Mouse (Mus musculus) lung, embryonic 14.5 days (tissue): ENCODE results near the gene Acad9. TPM values are rescaled to one million over a fixed set of nuclear protein-coding genes. Genes with fewer than 3 reads are reported as not detected.

Source experiments
- ATAC-seq: fragments of 200-750 bp; cut with Nextera tagmentation; 2 replicates; pipeline ENCODE4 v1.8.0; 2017; ENCODE audit warnings: mild to moderate bottlenecking, moderate TSS enrichment, moderate library complexity; ENCODE audit not compliant: insufficient read depth
- DNase-seq: peaks from one replicate; pipeline ENCODE4 v3.0.0-alpha.2; 2015
- H3K27ac ChIP-seq: fragments of 300-500 bp; sonication (generic); 2 replicates; pipeline ENCODE4 v1.5.1; 2014; ENCODE audit warnings: low read depth, mild to moderate bottlenecking, moderate library complexity
- H3K27me3 ChIP-seq: fragments of 300-500 bp; sonication (generic); 2 replicates; pipeline ENCODE4 v1.6.1; 2014; ENCODE audit warnings: low read length, control low read depth; ENCODE audit not compliant: insufficient read depth
- H3K36me3 ChIP-seq: fragments of 300-500 bp; sonication (generic); 2 replicates; pipeline ENCODE4 v1.6.1; 2014; ENCODE audit warnings: control low read depth; ENCODE audit not compliant: insufficient read depth
- H3K4me1 ChIP-seq: fragments of 300-500 bp; sonication (generic); 2 replicates; pipeline ENCODE4 v1.6.1; 2014; ENCODE audit warnings: antibody characterized with exemption, control low read depth; ENCODE audit not compliant: insufficient read depth
- H3K4me2 ChIP-seq: fragments of 300-500 bp; sonication (generic); 2 replicates; pipeline ENCODE4 v1.6.1; 2014; ENCODE audit warnings: mild to moderate bottlenecking
- H3K4me3 ChIP-seq: fragments of 300-500 bp; sonication (generic); 2 replicates; pipeline ENCODE4 v1.5.1; 2014; ENCODE audit warnings: low read depth, low read length
- H3K9ac ChIP-seq: fragments of 300-500 bp; sonication (generic); 2 replicates; pipeline ENCODE4 v1.6.1; 2014
- H3K9me3 ChIP-seq: fragments of 300-500 bp; sonication (generic); 2 replicates; pipeline ENCODE4 v1.6.1; 2016; ENCODE audit warnings: low read depth, low read length, control low read depth
- CTCF ChIP-seq: IDR thresholded peaks from 2 replicates; pipeline ENCODE4 v1.5.1; 2016; ENCODE audit warnings: antibody characterized with exemption, low read depth
- WGBS: fragments of 180-500 bp; shearing (Covaris S2); extraction: QIAGEN DNeasy Blood & Tissue Kit; methylation state at CpG from one replicate; pipeline ENCODE4 v1.1.7; 2014; 5-methylcytosine and 5-hydroxymethylcytosine counted together
- polyA plus RNA-seq: library from polyadenylated mRNA; unstranded; fragments of >200 nt; fragmentation: Nextera tagmentation; extraction: Ambion mirVana; gene quantifications from 2 replicates; pipeline ENCODE4 v1.2.1, GENCODE M21; 2014

The Acad9 gene
- polyA plus RNA-seq, 1 experiment from 2014 or later = 90.4 TPM

- no peaks in the 10 kb centered on the region for H3K9me3 ChIP-seq
- H3K9ac ChIP-seq = no peak within 1 kb of the TSS
- WGBS = 85% methylated on average over 6 of the region's 6 CpGs
- TF ChIP-seq CTCF = no peak
- no peaks in the 10 kb centered on the region for H3K27me3 ChIP-seq
- no peak within 1 kb of the TSS for H3K27ac ChIP-seq
- no peak within 1 kb of the TSS for H3K4me2 ChIP-seq
- no peaks in the 10 kb centered on the region for H3K36me3 ChIP-seq
- ATAC-seq (no peak), DNase-seq (no peak)
- no peak within 1 kb of the TSS for H3K4me3 ChIP-seq
- no peaks in the 10 kb centered on the region for H3K4me1 ChIP-seq
Observed at GRCm38 (mm10) chr3:36053447-36053846, 12.3 kb upstream of the Acad9 start, which contains the start of gene Ccdc144b. TSS of gene Ccdc144b (minus strand) at chr3:36053547.

GRCm38 (mm10) chr3:36060096-36060850 lies 5.5 kb upstream of the Acad9 start:
- WGBS = 31% methylated on average over 8 of the region's 8 CpGs
- Histone ChIP-seq H3K4me3 (no peak overlapping the region), H3K9ac (no peak overlapping the region), H3K9me3 (no peaks in the 10 kb centered on the region), H3K4me2 (no peak overlapping the region), H3K27me3 (0 out of 2 replicates have a peak, but pooled peaks cover 4% of the 10 kb centered on the region), H3K27ac (no peak overlapping the region), H3K4me1 (no peaks in the 10 kb centered on the region), H3K36me3 (no peaks in the 10 kb centered on the region)
- peak; percentile 74 for TF ChIP-seq CTCF
- no peak for ATAC-seq
- peak; percentile 86 for DNase-seq

GRCm38 (mm10) chr3:36064592-36065061 lies 1.2 kb upstream of the Acad9 start:
- Histone ChIP-seq H3K4me1 (0 out of 2 replicates have a peak, but pooled peaks cover 7% of the 10 kb centered on the region), H3K4me2 (no peak overlapping the region), H3K9ac (no peak overlapping the region), H3K27ac (no peak overlapping the region), H3K27me3 (0 out of 2 replicates have a peak, but pooled peaks cover 4% of the 10 kb centered on the region), H3K4me3 (no peak overlapping the region), H3K36me3 (0 out of 2 replicates have a peak, but pooled peaks cover 3% of the 10 kb centered on the region), H3K9me3 (no peaks in the 10 kb centered on the region)
- DNase-seq (no peak), ATAC-seq (no peak)
- no peak for TF ChIP-seq CTCF
- WGBS = 95% methylated on average over 1 of the region's 1 CpGs

DNA sequence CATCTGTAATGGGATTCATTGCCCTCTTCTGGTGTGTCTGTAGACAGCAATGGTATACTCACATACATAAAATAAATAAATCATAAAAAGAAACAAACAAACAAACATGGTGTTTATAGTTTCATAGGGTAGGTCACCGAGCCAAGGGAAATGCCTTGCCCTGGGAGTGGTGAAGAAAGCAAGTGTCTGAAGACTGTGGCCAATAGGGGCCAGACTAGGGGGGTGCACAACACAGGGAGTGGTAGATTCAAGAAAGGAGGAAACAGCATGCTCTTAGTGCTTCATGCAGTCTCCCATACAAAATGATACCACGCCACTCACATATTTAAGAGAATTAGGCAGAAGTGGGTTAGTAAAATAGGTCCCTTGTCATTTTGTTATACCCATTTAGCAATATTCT lies 613 bp upstream of the Acad9 start:
- peak overlapping the region; percentile 83 for H3K4me3 ChIP-seq
- 0 out of 2 replicates have a peak, but pooled peaks cover 7% of the 10 kb centered on the region for H3K4me1 ChIP-seq
- TF ChIP-seq CTCF = no peak
- ATAC-seq (no peak), DNase-seq (no peak)
- peak overlapping the region; percentile 81 for H3K4me2 ChIP-seq
- H3K27me3 ChIP-seq = 0 out of 2 replicates have a peak, but pooled peaks cover 4% of the 10 kb centered on the region
- no peak overlapping the region for H3K27ac ChIP-seq
- H3K36me3 ChIP-seq = peaks cover 3% of the 10 kb centered on the region; the same call in 1 of the 2 replicates
- WGBS = 88% methylated on average over 2 of the region's 2 CpGs
- no peak overlapping the region for H3K9ac ChIP-seq
- no peaks in the 10 kb centered on the region for H3K9me3 ChIP-seq

DNA sequence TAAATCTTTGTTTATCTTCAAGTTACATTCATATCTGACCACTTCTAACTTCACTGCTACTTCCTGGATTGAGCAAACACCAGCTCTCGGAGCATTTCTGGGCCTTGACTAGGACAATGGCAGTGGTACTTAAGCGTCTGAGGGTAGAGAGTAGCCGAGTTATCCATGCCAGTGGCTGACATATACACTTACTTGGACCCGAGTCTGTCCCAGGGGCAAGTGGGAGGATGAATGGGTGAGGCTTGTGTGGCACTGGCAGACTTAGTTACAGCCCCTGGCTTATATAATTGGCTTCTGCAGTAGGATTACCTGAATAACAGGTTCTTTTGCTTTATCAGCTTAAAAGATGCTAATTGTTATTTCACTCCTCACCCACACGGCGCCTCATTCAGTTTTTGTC lies 2.0 kb downstream of the Acad9 start:
- 0 out of 2 replicates have a peak, but pooled peaks cover 7% of the 10 kb centered on the region for H3K4me1 ChIP-seq
- H3K27ac ChIP-seq = no peak overlapping the region
- H3K27me3 ChIP-seq = no peaks in the 10 kb centered on the region
- H3K9me3 ChIP-seq = no peaks in the 10 kb centered on the region
- no peak for DNase-seq
- peaks cover 8% of the 10 kb centered on the region; the same call in 1 of the 2 replicates for H3K36me3 ChIP-seq
- 79% methylated on average over 6 of the region's 6 CpGs for WGBS
- H3K4me2 ChIP-seq = no peak overlapping the region; the same call in 1 of the 2 replicates
- no peak for ATAC-seq
- H3K9ac ChIP-seq = no peak overlapping the region
- TF ChIP-seq CTCF = no peak
- no peak overlapping the region for H3K4me3 ChIP-seq

- TF ChIP-seq CTCF = no peak
- H3K9me3 ChIP-seq = no peaks in the 10 kb centered on the region
- 0 out of 2 replicates have a peak, but pooled peaks cover 7% of the 10 kb centered on the region for H3K4me1 ChIP-seq
- no peak overlapping the region for H3K4me2 ChIP-seq
- no peak for ATAC-seq
- WGBS = 95% methylated on average over 4 of the region's 4 CpGs
- H3K4me3 ChIP-seq = no peak overlapping the region
- DNase-seq = no peak
- H3K36me3 ChIP-seq = peaks cover 31% of the 10 kb centered on the region
- no peaks in the 10 kb centered on the region for H3K27me3 ChIP-seq
- H3K27ac ChIP-seq = no peak overlapping the region
- H3K9ac ChIP-seq = no peak overlapping the region
Observed at GRCm38 (mm10) chr3:36070436-36070835, 4.7 kb downstream of the Acad9 start.

DNA sequence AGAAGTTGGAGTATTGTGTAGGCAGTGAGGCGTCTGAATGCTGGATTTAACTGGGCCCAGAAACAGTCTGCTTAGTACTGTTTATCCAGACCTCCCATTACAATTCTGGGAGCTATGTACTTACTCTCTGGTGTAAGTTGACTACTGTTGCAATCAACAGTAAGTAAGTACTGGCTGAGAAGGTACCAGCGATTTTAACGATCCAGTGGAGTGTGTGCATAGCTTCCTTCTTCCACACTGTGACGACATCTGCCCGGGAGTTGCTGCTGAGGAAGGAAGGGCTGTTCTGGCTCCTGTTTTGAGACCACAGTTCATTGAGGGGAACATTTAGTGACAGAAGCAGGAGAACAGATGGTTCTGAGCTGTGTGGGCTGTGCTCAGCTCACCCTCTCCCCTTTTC lies 5.3 kb downstream of the Acad9 start:
- no peaks in the 10 kb centered on the region for H3K27me3 ChIP-seq
- no peak for TF ChIP-seq CTCF
- 87% methylated on average over 5 of the region's 5 CpGs for WGBS
- no peak overlapping the region for H3K4me3 ChIP-seq
- no peaks in the 10 kb centered on the region for H3K9me3 ChIP-seq
- no peak overlapping the region for H3K9ac ChIP-seq
- 0 out of 2 replicates have a peak, but pooled peaks cover 7% of the 10 kb centered on the region for H3K4me1 ChIP-seq
- peaks cover 37% of the 10 kb centered on the region for H3K36me3 ChIP-seq
- H3K27ac ChIP-seq = no peak overlapping the region
- ATAC-seq = no peak
- DNase-seq = no peak
- no peak overlapping the region for H3K4me2 ChIP-seq
